In the genomic region with DNA sequence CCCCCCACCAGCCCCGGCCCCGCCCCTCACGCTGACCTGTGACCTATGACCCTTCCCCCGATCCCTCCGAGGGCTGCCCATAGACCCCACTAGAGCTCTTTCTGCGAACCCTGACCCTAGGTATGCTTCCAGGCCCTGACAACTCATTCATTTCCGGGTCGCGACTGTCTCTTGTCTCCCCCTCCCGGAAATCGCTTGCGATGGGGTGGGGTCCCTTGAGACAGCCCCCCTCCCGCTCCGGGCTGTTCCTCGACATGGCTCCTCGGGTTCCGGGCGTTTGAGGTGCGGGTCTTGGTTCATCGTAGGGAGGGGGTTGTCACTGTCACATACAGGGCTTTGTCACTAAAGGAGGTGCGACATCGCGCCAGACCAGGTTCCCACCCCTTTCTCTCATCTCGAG, we compare ENCODE assay signal across 8 mouse cellular contexts. TPM values are rescaled to one million over a fixed set of nuclear protein-coding genes. Genes with fewer than 3 reads are reported as not detected.
A peak's percentile ranks its signal among the peaks of the same experiment; 100 is the strongest.
DNase-seq lines count a peak whose midpoint lies in the region; ATAC-seq lines count a peak whose summit lies in the region.

No protein-coding gene starts in this region.

- peaks cover 33% of the 10 kb centered on the region for H3K4me1 ChIP-seq in neural tube, embryonic 15.5 days

- H3K27me3 ChIP-seq in neural tube, embryonic 15.5 days (replicated peaks), result no peaks in the 10 kb centered on the region

- H3K36me3 ChIP-seq in neural tube, embryonic 15.5 days, result peaks cover 36% of the 10 kb centered on the region

- ATAC-seq in neural tube, embryonic 15.5 days (ENCODE audit: low FRiP score), result peak; percentile 53

- 2% methylated on average over 24 of the region's 24 CpGs for whole genome bisulfite sequencing in neural tube, embryonic 15.5 days

- peak overlapping the region; percentile 89 for H3K4me2 ChIP-seq in neural tube, embryonic 15.5 days

- H3K9me3 ChIP-seq in neural tube, embryonic 15.5 days (replicated peaks), result no peaks in the 10 kb centered on the region

- DNase-seq in frontal cortex, postnatal 14 days (ENCODE audit: low spot score in 2 of 2), result peak; percentile 56 to 70
- no peak for DNase-seq in frontal cortex, postnatal 25 days (ENCODE audit: low spot score in 2 of 2)
- DNase-seq in brain, adult 2 months (ENCODE audit: low read depth, low spot score), result peak; percentile 72
- DNase-seq in gastrocnemius, postnatal 14 days, result peak; percentile 58
- DNase-seq in kidney, adult 9 months, result peak; percentile 56
- DNase-seq in lung, adult 18-20 months, result peak; percentile 56 to 65
- peak; percentile 81 for DNase-seq in yolk sac, embryonic 10.5 days (ENCODE audit: low spot score)

- intact Hi-C loops in gastrocnemius, postnatal 14 days (cut with DNase I; ENCODE audit: low total_unique reads), result loop anchor here (10.0 kb wide), 1 partner anchor 95 kb away; a partner anchor contains a TSS

- peak overlapping the region; percentile 72 for H3K9ac ChIP-seq in neural tube, embryonic 15.5 days (replicated peaks)

- peak overlapping the region; percentile 83 for H3K4me3 ChIP-seq in neural tube, embryonic 15.5 days (replicated peaks)

- H3K27ac ChIP-seq in neural tube, embryonic 15.5 days (replicated peaks), result peak overlapping the region; percentile 90

RNA-seq across cellular contexts. Expression of a gene that starts 0.4 kb away (rescaled TPM):
- total RNA-seq in gastrocnemius, postnatal 14 days (2021), result 10 to 100 TPM; 28.3 to 31.8 TPM
- polyA plus RNA-seq in neural tube, embryonic 15.5 days (2015; fragmentation: Nextera tagmentation; extraction: Ambion mirVana), result 223 and 252 TPM in 2 replicates

RNA-seq across cellular contexts. Expression of a gene that starts 4.7 kb away (rescaled TPM):
- total RNA-seq in gastrocnemius, postnatal 14 days (2021), result 10 to 100 TPM; 44.0 to 45.2 TPM
- polyA plus RNA-seq in neural tube, embryonic 15.5 days (2015; fragmentation: Nextera tagmentation; extraction: Ambion mirVana), result 181 and 182 TPM in 2 replicates

RNA-seq across cellular contexts. Expression of a gene that starts 6.0 kb away (rescaled TPM):
- total RNA-seq in gastrocnemius, postnatal 14 days (2021), result 10 to 100 TPM; 22.8 to 27.6 TPM
- 160 and 192 TPM in 2 replicates for polyA plus RNA-seq in neural tube, embryonic 15.5 days (2015; fragmentation: Nextera tagmentation; extraction: Ambion mirVana)

RNA-seq across cellular contexts. Expression of a gene that starts 16.4 kb away (rescaled TPM):
- total RNA-seq in gastrocnemius, postnatal 14 days (2021), result 10 to 100 TPM; 14.4 to 16.2 TPM
- polyA plus RNA-seq in neural tube, embryonic 15.5 days (2015; fragmentation: Nextera tagmentation; extraction: Ambion mirVana), result 5.7 and 6.8 TPM in 2 replicates

RNA-seq across cellular contexts. Expression of a gene that starts 18.5 kb away (rescaled TPM):
- total RNA-seq in gastrocnemius, postnatal 14 days (2021), result 1 to 10 TPM; 7.5 to 8.5 TPM
- 15.4 and 17.1 TPM in 2 replicates for polyA plus RNA-seq in neural tube, embryonic 15.5 days (2015; fragmentation: Nextera tagmentation; extraction: Ambion mirVana)

Comparison
In these comparisons a context has a peak if more than half of its experiments do, and no peak if none do; other contexts are left out.
1. DNase-seq: peak in frontal cortex, postnatal 14 days (2 of 2), brain, adult 2 months (single experiment), gastrocnemius, postnatal 14 days (single experiment), kidney, adult 9 months (single experiment), lung, adult 18-20 months (2 of 2) and yolk sac, embryonic 10.5 days (single experiment); none in frontal cortex, postnatal 25 days (0 of 2).